Mouse (Mus musculus) CH12.LX (cell line): ENCODE results near the gene Il11ra1. TPM values are rescaled to one million over a fixed set of nuclear protein-coding genes. Genes with fewer than 3 reads are reported as not detected.
A peak's percentile ranks its signal among the peaks of the same experiment; 100 is the strongest.

Experiments
- DNase-seq: peaks from one replicate; pipeline ENCODE4 v3.0.0-alpha.2; 2013; ENCODE audit errors: extremely low read depth
- H3K27ac ChIP-seq: 2 replicates; pipeline ENCODE4 v1.5.1; 2012; ENCODE audit warnings: low read depth, mild to moderate bottlenecking, control low read depth, moderate library complexity; ENCODE audit not compliant: insufficient read depth
- H3K27me3 ChIP-seq: replicated peaks from 2 replicates; pipeline ENCODE3; 2012; ENCODE audit warnings: inconsistent platforms
- H3K36me3 ChIP-seq, 2 experiments: replicated peaks in 1 of 2; 2 replicates each; pipeline versions ENCODE3 to v1.6.1; 2012; ENCODE audit warnings: inconsistent platforms in 1 of 2, low read length in 1 of 2, mild to moderate bottlenecking in 1 of 2, mixed read lengths in 1 of 2, moderate library complexity in 1 of 2; ENCODE audit not compliant: control insufficient read depth in 1 of 2, insufficient read depth in 1 of 2
- H3K4me1 ChIP-seq, 2 experiments: 2 replicates each; pipeline ENCODE4 v1.6.1; 2012; ENCODE audit warnings: inconsistent platforms in 1 of 2, moderate library complexity in 1 of 2; ENCODE audit not compliant: insufficient read depth in 2 of 2, control insufficient read depth in 1 of 2
- H3K4me2 ChIP-seq: 2 replicates; pipeline ENCODE4 v1.6.1; 2012; ENCODE audit warnings: low read depth, mild to moderate bottlenecking, control low read depth; ENCODE audit not compliant: poor library complexity, insufficient read depth, severe bottlenecking
- H3K4me3 ChIP-seq, 3 experiments: fragments of 150-350 bp in 1 of 3; sonication (generic) in 1 of 3; replicated peaks in 1 of 3; 2 replicates each; pipeline versions ENCODE3 to v1.5.1; 2011 to 2012; ENCODE audit warnings: low read depth in 2 of 3, low read length in 2 of 3, mild to moderate bottlenecking in 2 of 3, moderate library complexity in 2 of 3, control low read depth in 1 of 3, improper control_type of control experiment in 1 of 3, inconsistent platforms in 1 of 3, mixed read lengths in 1 of 3; ENCODE audit not compliant: poor library complexity in 1 of 3
- H3K79me2 ChIP-seq: replicated peaks from 2 replicates; pipeline ENCODE4 v1.6.1; 2012; ENCODE audit warnings: mild to moderate bottlenecking, moderate library complexity; ENCODE audit not compliant: control insufficient read depth, poor library complexity, insufficient read depth, severe bottlenecking; ENCODE audit errors: extremely low read depth
- H3K9ac ChIP-seq: 2 replicates; pipeline ENCODE4 v1.6.1; 2012; ENCODE audit warnings: low read depth, mild to moderate bottlenecking, control low read depth, moderate library complexity; ENCODE audit not compliant: insufficient read depth
- H3K9me3 ChIP-seq: replicated peaks from 2 replicates; pipeline ENCODE3; 2012; ENCODE audit warnings: low read length, inconsistent platforms, mixed read lengths
- BHLHE40 ChIP-seq: IDR thresholded peaks from 2 replicates; pipeline ENCODE4 v1.6.1; 2011; ENCODE audit warnings: mild to moderate bottlenecking, low read depth, low read length, improper control_type of control experiment
- CHD2 ChIP-seq: IDR thresholded peaks from 2 replicates; pipeline ENCODE4 v1.6.1; 2011; ENCODE audit warnings: low read length, improper control_type of control experiment
- CTCF ChIP-seq, 2 experiments: IDR thresholded peaks in 1 of 2; conservative IDR thresholded peaks in 1 of 2; 2 replicates each; pipeline ENCODE4 v1.5.1; 2011 to 2012; ENCODE audit warnings: low read depth in 2 of 2, low read length in 2 of 2, improper control_type of control experiment in 1 of 2, inconsistent platforms in 1 of 2, mild to moderate bottlenecking in 1 of 2, moderate library complexity in 1 of 2
- ELF1 ChIP-seq: IDR thresholded peaks from 2 replicates; pipeline ENCODE4 v1.6.1; 2014; ENCODE audit warnings: low read depth, mild to moderate bottlenecking, inconsistent platforms, low read length, improper control_type of control experiment
- EP300 ChIP-seq: IDR thresholded peaks from 2 replicates; pipeline ENCODE4 v1.6.1; 2011; ENCODE audit warnings: low read length, improper control_type of control experiment
- HCFC1 ChIP-seq: IDR thresholded peaks from 2 replicates; pipeline ENCODE4 v1.6.1; 2012; ENCODE audit warnings: low read depth, mild to moderate bottlenecking, inconsistent platforms, low read length, improper control_type of control experiment
- JUND ChIP-seq: conservative IDR thresholded peaks from 2 replicates; pipeline ENCODE4 v1.6.1; 2011; ENCODE audit warnings: low read depth, low read length, improper control_type of control experiment
- MXI1 ChIP-seq: IDR thresholded peaks from 2 replicates; pipeline ENCODE4 v1.6.1; 2011; ENCODE audit warnings: mild to moderate bottlenecking, low read depth, low read length, improper control_type of control experiment
- NELFE ChIP-seq: IDR thresholded peaks from 2 replicates; pipeline ENCODE4 v1.6.1; 2011; ENCODE audit warnings: low read depth, low read length, improper control_type of control experiment
- NRF1 ChIP-seq: IDR thresholded peaks from 2 replicates; pipeline ENCODE4 v1.6.1; 2014; ENCODE audit warnings: low read depth, mild to moderate bottlenecking, inconsistent platforms, low read length, improper control_type of control experiment, moderate library complexity
- POLR2A ChIP-seq: IDR thresholded peaks from 2 replicates; pipeline ENCODE4 v1.6.1; 2011; ENCODE audit warnings: low read depth, mild to moderate bottlenecking, improper control_type of control experiment, low read length
- POLR2AphosphoS2 ChIP-seq: IDR thresholded peaks from 2 replicates; pipeline ENCODE4 v1.6.1; 2011; ENCODE audit warnings: low read depth, low read length, improper control_type of control experiment
- RAD21 ChIP-seq: IDR thresholded peaks from 2 replicates; pipeline ENCODE4 v1.6.1; 2011; ENCODE audit warnings: low read depth, mild to moderate bottlenecking, low read length, improper control_type of control experiment, moderate library complexity
- RCOR1 ChIP-seq: conservative IDR thresholded peaks from 2 replicates; pipeline ENCODE4 v1.6.1; 2012; ENCODE audit warnings: low read depth, mild to moderate bottlenecking, inconsistent platforms, low read length, improper control_type of control experiment
- SIN3A ChIP-seq: IDR thresholded peaks from 2 replicates; pipeline ENCODE4 v1.6.1; 2012; ENCODE audit warnings: low read length, improper control_type of control experiment, inconsistent platforms
- SMC3 ChIP-seq: IDR thresholded peaks from 2 replicates; pipeline ENCODE4 v1.6.1; 2011; ENCODE audit warnings: low read depth, low read length, improper control_type of control experiment
- TBP ChIP-seq: conservative IDR thresholded peaks from 2 replicates; pipeline ENCODE4 v1.6.1; 2011; ENCODE audit warnings: low read depth, low read length, improper control_type of control experiment
- TCF12 ChIP-seq: IDR thresholded peaks from 2 replicates; pipeline ENCODE4 v1.6.1; 2014; ENCODE audit warnings: low read depth, mild to moderate bottlenecking, inconsistent platforms, low read length, improper control_type of control experiment
- UBTF ChIP-seq: IDR thresholded peaks from 2 replicates; pipeline ENCODE4 v1.6.1; 2012; ENCODE audit warnings: low read depth, mild to moderate bottlenecking, inconsistent platforms, low read length, improper control_type of control experiment, moderate library complexity
- ZKSCAN1 ChIP-seq: IDR thresholded peaks from 2 replicates; pipeline ENCODE4 v1.6.1; 2012; ENCODE audit warnings: low read depth, inconsistent platforms, low read length, improper control_type of control experiment, borderline replicate concordance
- ZMIZ1 ChIP-seq: IDR thresholded peaks from 2 replicates; pipeline ENCODE4 v1.6.1; 2012; ENCODE audit warnings: low read depth, mild to moderate bottlenecking, inconsistent platforms, low read length, improper control_type of control experiment
- dilution Hi-C: fragments of 300-500 bp; cut with MboI; formaldehyde crosslinking; loops from 2 replicates; pipeline ENCODE4 v1.14.3; 2020; ENCODE audit warnings: low sequenced_read_pairs; ENCODE audit not compliant: extremely low pct_unique_long_range_greater_than_20kb, extremely low pct_ligation_motif_present
- in situ Hi-C: fragments of 300-500 bp; cut with MboI; formaldehyde crosslinking; loops from 3 replicates; pipeline ENCODE4 v1.14.3; 2019; ENCODE audit warnings: low sequenced_read_pairs, low pct_ligation_motif_present, low pct_unique_long_range_greater_than_20kb, mixed read lengths
- polyA plus RNA-seq: library from polyadenylated mRNA; unstranded; fragments of >175 nt; gene quantifications from 2 replicates; pipeline ENCODE4 v1.2.1, GENCODE M21; 2012; ENCODE audit warnings: low read depth; ENCODE audit not compliant: insufficient read length
- total RNA-seq, 2 experiments: library from RNA; depleted of rRNA; stranded (reverse); fragments of 300-350 nt in 1 of 2; fragments of >200 nt in 1 of 2; gene quantifications; 2 replicates each; pipeline ENCODE4 v1.2.3; 2012 to 2014

Gene Il11ra1
- total and polyA plus RNA-seq, 3 experiments: 1.3 to 4.8 (median 4.2) TPM

- dilution Hi-C loops: no loop called here
- TF ChIP-seq EP300 (no peak), BHLHE40 (no peak), POLR2A (peak; percentile 88), ZMIZ1 (peak; percentile 59; the same call in 1 of the 2 replicates), UBTF (no peak), NELFE (peak; percentile 82), HCFC1 (peak; percentile 39), SIN3A (0 out of 2 replicates have a peak, but pooled peaks have one; percentile 28), CHD2 (no peak), CTCF (conservative IDR thresholded peaks at IDR 0.05 in 1 of 2, IDR thresholded peaks at IDR 0.05 in 1 of 2; ENCODE audit: low read depth in 2 of 2, low read length in 2 of 2) (peak in 1 of 2 experiments; percentile 16; a peak in 1 of 4 replicates), NRF1 (peak; percentile 55), POLR2AphosphoS2 (peak; percentile 56; the same call in 1 of the 2 replicates), MXI1 (peak; percentile 29), ELF1 (no peak), TCF12 (peak; percentile 83)
- Histone ChIP-seq H3K4me3 (peak within 1 kb of the TSS; percentile 68 to 84 (median 84)), H3K27ac (no peak within 1 kb of the TSS), H3K4me1 (peaks cover 8 to 22% of the 10 kb centered on the region in 2 experiments), H3K9me3 (no peaks in the 10 kb centered on the region), H3K36me3 (peaks cover 30 to 59% of the 10 kb centered on the region in 2 experiments), H3K4me2 (peak within 1 kb of the TSS; percentile 89), H3K9ac (peak within 1 kb of the TSS; percentile 95), H3K79me2 (peaks cover 7% of the 10 kb centered on the region; the same call in 1 of the 2 replicates), H3K27me3 (no peaks in the 10 kb centered on the region)
- in situ Hi-C loops: no loop called here
- DNase-seq: peak; percentile 67
These were observed 13.6 kb downstream of the Il11ra1 start, which contains the start of gene Rpp25l for GRCm38 (mm10) chr4:41713197-41714067. TSS of gene Rpp25l (minus strand) at chr4:41713534.

DNA sequence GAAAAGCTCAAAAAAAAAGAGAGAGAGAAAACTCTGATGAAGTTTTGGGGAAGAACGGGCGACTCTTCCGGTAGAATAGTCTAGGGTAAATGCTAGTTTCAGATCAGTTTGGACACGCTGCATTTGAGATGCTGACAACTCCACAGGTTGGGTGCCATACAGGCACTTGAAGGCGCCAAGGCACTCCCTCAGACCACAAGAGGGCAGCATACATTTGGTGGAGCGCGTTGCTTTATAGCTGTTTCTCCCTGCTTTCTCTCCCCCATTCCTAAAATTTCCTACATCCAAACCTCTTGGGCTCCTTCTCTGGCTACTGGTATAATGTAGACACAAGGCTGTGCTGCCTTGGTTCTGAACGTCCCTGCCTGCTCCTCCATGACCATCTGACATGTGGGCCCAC, 14.5 kb downstream of the Il11ra1 start:
- Histone ChIP-seq H3K4me1 (peaks cover 8 to 22% of the 10 kb centered on the region in 2 experiments), H3K4me3 (no peak overlapping the region), H3K9me3 (no peaks in the 10 kb centered on the region), H3K4me2 (no peak overlapping the region), H3K9ac (no peak overlapping the region), H3K79me2 (peaks cover 7% of the 10 kb centered on the region; the same call in 1 of the 2 replicates), H3K27me3 (no peaks in the 10 kb centered on the region), H3K27ac (no peak overlapping the region), H3K36me3 (peaks cover 37 to 67% of the 10 kb centered on the region in 2 experiments)
- no peak for DNase-seq
- in situ Hi-C loops (no loop called here), dilution Hi-C loops (no loop called here)
- TF ChIP-seq BHLHE40 (no peak), NRF1 (no peak), NELFE (no peak), JUND (no peak), SMC3 (peak; percentile 42), CTCF (conservative IDR thresholded peaks at IDR 0.05 in 1 of 2, IDR thresholded peaks at IDR 0.05 in 1 of 2; ENCODE audit: low read depth in 2 of 2, low read length in 2 of 2) (peak; percentile 31 to 70; a peak in 3 of 4 replicates), RAD21 (peak; percentile 14), RCOR1 (no peak), POLR2A (no peak), TBP (no peak), ZKSCAN1 (no peak)
